ENCODE assay signal across 11 mouse cellular contexts in the genomic region with DNA sequence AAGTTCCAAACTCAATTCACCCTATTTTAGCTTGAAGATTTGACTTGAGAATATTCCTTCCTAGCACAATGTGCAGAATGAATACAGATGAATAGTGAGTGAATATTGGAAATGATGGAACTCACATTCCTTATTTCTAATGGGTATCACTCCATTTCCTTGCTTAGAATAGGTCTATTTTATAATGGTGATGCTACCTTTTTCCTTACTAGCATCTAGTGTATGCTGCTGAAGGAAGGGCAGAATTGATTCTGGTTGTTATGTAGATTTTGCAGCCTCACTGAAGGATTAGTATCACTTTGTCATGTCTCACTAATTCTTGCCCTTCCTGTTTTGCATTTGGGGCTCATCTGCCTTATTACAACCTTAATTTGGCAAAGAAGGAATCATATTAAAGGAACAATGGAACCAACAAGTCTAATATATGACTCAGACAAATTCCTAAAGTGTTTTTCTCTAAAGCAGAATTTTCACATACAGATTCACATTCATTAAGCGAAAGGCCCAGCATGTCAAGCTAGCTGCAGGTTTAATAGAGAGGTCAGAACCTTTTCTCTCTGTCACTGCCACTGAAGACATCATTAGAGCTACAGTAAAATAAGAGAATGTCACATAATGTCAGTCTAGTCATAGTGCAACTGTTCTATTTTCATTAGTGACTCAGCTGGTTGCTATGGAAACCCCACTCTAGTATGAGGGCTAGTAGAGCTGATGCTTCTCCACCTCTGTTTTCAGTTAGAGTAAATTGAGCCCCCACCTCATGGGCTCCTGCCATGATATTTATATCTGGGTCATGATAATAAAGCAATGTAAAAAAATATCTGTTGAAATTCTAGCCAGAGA.
DNase-seq lines count a peak whose midpoint lies in the region; ATAC-seq lines count a peak whose summit lies in the region.
"Had no signal": no experiment of that assay in that cellular context is flagged by ENCODE, and none has a peak within 500 bp of the region (broad histone marks: within the 10 kb centered on the region; RNA-seq: fewer than 3 reads in every experiment).

No protein-coding gene starts in this region.

- H3K36me3 ChIP-seq in midbrain, embryonic 15.5 days (replicated peaks) = no peaks in the 10 kb centered on the region
- H3K36me3 ChIP-seq: limb, embryonic 12.5 days had no signal

- intact Hi-C loops in left cerebral cortex, postnatal 36 days (cut with DNase I) = no loop called here

- H3K9ac ChIP-seq in midbrain, embryonic 15.5 days = no peak overlapping the region
- H3K9ac ChIP-seq: limb, embryonic 12.5 days had no signal

- peak overlapping the region; percentile 56 for H3K27ac ChIP-seq in midbrain, embryonic 15.5 days
- H3K27ac ChIP-seq: limb, embryonic 12.5 days had no signal

- WGBS in midbrain, embryonic 15.5 days = 75% methylated on average over 1 of the region's 1 CpGs

- H3K27me3 ChIP-seq in midbrain, embryonic 15.5 days (replicated peaks) = no peaks in the 10 kb centered on the region
- H3K27me3 ChIP-seq: limb, embryonic 12.5 days had no signal

- ATAC-seq in midbrain, embryonic 15.5 days (replicated peaks) = peak; percentile 98

- peak; percentile 27 for DNase-seq in left cerebral cortex, adult 11 months (ENCODE audit: low spot score)
- DNase-seq in left cerebral cortex, postnatal 36 days (ENCODE audit: low spot score in 2 of 2) = no peak
- peak; percentile 97 for DNase-seq in Muller cell, postnatal 12 days (ENCODE audit: inconsistent ontology term)
- DNase-seq in forelimb bud, embryonic 11.5 days (ENCODE audit: low read depth, low spot score) = peak; percentile 10
- DNase-seq in urinary bladder, postnatal 14 days (ENCODE audit: low spot score) = no peak
- DNase-seq in lung, postnatal 4 days = no peak
- no peak for DNase-seq in cerebellum, postnatal 4 days (ENCODE audit: low spot score in 2 of 2)
- DNase-seq: adrenal gland, postnatal 14 days; thymus, postnatal 36 days had no signal

- H3K4me3 ChIP-seq in midbrain, embryonic 15.5 days = no peak overlapping the region
- H3K4me3 ChIP-seq: limb, embryonic 12.5 days had no signal

- no peaks in the 10 kb centered on the region for H3K9me3 ChIP-seq in midbrain, embryonic 15.5 days
- H3K9me3 ChIP-seq: limb, embryonic 12.5 days had no signal

- H3K4me1 ChIP-seq in midbrain, embryonic 15.5 days = peaks cover 4% of the 10 kb centered on the region; the same call in 1 of the 2 replicates
- H3K4me1 ChIP-seq: limb, embryonic 12.5 days had no signal

- no peak overlapping the region for H3K4me2 ChIP-seq in midbrain, embryonic 15.5 days
- H3K4me2 ChIP-seq: limb, embryonic 12.5 days had no signal

Comparison
In these comparisons a context has a peak if more than half of its experiments do, and no peak if none do; other contexts are left out.
1. DNase-seq: peak in left cerebral cortex, adult 11 months (single experiment), Muller cell, postnatal 12 days (single experiment) and forelimb bud, embryonic 11.5 days (single experiment); none in left cerebral cortex, postnatal 36 days (0 of 2), urinary bladder, postnatal 14 days (single experiment), lung, postnatal 4 days (0 of 2) and cerebellum, postnatal 4 days (0 of 2).